Mouse (Mus musculus): Measurements from ENCODE around the gene Mbd6. TPM values are rescaled to one million over a fixed set of nuclear protein-coding genes. Genes with fewer than 3 reads are reported as not detected.

The Mbd6 gene
- 19.6 and 20.8 TPM in 2 replicates for polyA plus RNA-seq (2015; fragmentation: Nextera tagmentation; extraction: Ambion mirVana)

DNA sequence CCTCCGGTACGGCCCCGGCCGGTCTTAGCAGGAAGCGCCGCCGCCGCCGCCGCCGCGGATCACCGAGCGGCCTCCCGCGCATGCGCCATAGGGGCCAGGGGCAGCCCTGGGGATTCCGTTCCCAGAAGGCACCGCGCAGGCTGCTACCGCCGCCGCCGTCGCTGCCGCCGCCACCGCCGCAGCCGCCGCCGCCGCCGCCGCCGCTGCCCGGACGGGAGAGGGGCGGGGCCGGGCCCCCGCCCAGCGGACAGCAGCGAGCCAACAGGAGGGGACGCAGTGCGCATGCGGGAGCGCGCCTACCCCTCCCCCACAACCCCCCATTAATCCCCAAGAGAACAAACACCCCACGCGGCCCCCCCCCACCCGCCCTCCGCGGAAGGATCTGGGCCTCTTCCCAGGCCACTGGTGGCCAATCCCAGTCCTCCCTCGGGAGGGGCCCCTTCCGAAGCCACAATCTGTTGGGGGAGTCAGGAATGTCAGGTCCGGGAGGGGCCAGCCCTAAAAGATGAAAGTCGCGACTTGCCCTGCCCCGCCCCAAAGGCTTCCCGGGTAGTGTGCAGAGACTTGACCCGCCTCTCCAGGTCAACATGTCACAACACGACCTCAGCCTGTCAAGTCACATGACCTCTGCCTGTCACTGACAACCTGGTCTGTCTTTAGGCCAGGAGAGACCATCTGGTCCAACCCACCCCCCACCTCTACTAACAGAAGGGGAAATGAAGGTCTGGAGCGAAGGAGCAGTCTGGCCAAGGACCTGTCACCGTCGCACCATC lies at the start of gene Mbd6:
Mbd6 (minus strand) TSS at position 219 of the 773 bp plus-strand sequence.
- Histone ChIP-seq H3K4me1 (peaks cover 68% of the 10 kb centered on the region), H3K36me3 (peaks cover 47% of the 10 kb centered on the region)
- 1% methylated on average over 29 of the region's 65 CpGs for WGBS

GRCm38 (mm10) chr10:127337536-127338099 lies 48.8 kb upstream of the Mbd6 start:
- Histone ChIP-seq H3K4me3 (replicated peaks) (no peak overlapping the region), H3K36me3 (peaks cover 41% of the 10 kb centered on the region), H3K27me3 (no peaks in the 10 kb centered on the region; the same call in 1 of the 2 replicates), H3K9ac (no peak overlapping the region), H3K27ac (replicated peaks) (no peak overlapping the region; the same call in 1 of the 2 replicates), H3K4me1 (peaks cover 31% of the 10 kb centered on the region), H3K9me3 (replicated peaks) (no peaks in the 10 kb centered on the region), H3K4me2 (replicated peaks) (no peak overlapping the region)
- 74% methylated on average over 6 of the region's 6 CpGs for WGBS
- no peak for ATAC-seq (ENCODE audit: insufficient number of reproducible peaks, low FRiP score, low TSS enrichment, low read depth)

More for the DNA sequence above, at the start of gene Mbd6:
- Histone ChIP-seq H3K9me3 (replicated peaks) (no peaks in the 10 kb centered on the region), H3K4me3 (replicated peaks) (peak within 1 kb of the TSS; percentile 71), H3K27me3 (no peaks in the 10 kb centered on the region), H3K4me2 (replicated peaks) (peak within 1 kb of the TSS; percentile 84), H3K27ac (replicated peaks) (peak within 1 kb of the TSS; percentile 100), H3K9ac (peak within 1 kb of the TSS; percentile 65)
- peak; percentile 18 for ATAC-seq (ENCODE audit: insufficient number of reproducible peaks, low FRiP score, low TSS enrichment, low read depth)

DNA sequence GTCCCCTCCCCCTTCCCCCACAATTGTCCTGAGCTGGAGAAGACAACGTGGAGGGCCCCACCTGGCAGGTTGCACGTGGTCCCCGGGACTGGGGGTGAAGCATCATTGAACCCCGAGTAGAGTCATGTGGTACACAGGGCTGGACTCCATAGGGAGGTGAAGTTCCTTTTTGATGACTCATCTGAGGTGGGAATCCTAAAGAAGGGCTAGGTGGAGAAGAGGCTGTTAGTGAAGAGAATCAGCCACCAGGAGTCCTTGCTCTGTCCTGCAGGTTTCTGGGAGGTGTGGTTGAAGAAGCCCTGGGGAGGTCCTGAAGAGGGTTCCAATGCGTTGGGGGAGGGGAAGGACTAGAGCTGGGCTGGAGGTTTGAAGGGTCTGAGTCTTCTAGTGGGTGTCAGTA lies 48.1 kb upstream of the Mbd6 start:
- Histone ChIP-seq H3K9ac (no peak overlapping the region), H3K4me1 (peaks cover 28% of the 10 kb centered on the region), H3K4me3 (replicated peaks) (no peak overlapping the region), H3K27me3 (no peaks in the 10 kb centered on the region; the same call in 1 of the 2 replicates), H3K36me3 (peaks cover 48% of the 10 kb centered on the region), H3K9me3 (replicated peaks) (no peaks in the 10 kb centered on the region), H3K27ac (replicated peaks) (no peak overlapping the region), H3K4me2 (replicated peaks) (no peak overlapping the region)
- WGBS: 56% methylated on average over 5 of the region's 5 CpGs
- ATAC-seq (ENCODE audit: insufficient number of reproducible peaks, low FRiP score, low TSS enrichment, low read depth): no peak

DNA sequence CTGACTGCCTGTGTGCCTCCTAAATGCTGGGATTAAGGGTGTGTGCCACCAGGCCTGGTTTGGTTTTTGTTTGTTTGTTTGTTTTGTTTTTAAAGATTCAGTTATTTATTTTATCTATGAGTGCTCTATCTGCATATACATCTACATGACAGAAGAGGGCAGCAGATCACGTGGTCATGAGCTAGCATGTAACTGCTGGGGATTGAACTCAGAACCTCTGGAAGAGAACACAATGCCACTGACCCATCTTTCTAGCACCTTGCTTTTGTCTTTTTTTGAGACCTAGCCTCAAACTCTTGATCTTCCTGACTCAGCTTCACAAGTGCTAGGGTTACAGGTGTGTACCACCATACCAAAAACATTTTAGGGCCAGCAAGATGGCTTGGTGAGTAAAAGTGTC lies 46.5 kb upstream of the Mbd6 start:
- 67% methylated on average over 1 of the region's 1 CpGs for WGBS
- H3K36me3 ChIP-seq: peaks cover 64% of the 10 kb centered on the region
- ATAC-seq (ENCODE audit: insufficient number of reproducible peaks, low FRiP score, low TSS enrichment, low read depth): no peak
- H3K4me3 ChIP-seq (replicated peaks): no peak overlapping the region
- H3K9me3 ChIP-seq (replicated peaks): no peaks in the 10 kb centered on the region
- H3K9ac ChIP-seq: no peak overlapping the region
- peaks cover under 1% of the 10 kb centered on the region; the same call in 1 of the 2 replicates for H3K27me3 ChIP-seq
- H3K27ac ChIP-seq (replicated peaks): no peak overlapping the region
- H3K4me2 ChIP-seq (replicated peaks): no peak overlapping the region
- H3K4me1 ChIP-seq: peaks cover 17% of the 10 kb centered on the region

DNA sequence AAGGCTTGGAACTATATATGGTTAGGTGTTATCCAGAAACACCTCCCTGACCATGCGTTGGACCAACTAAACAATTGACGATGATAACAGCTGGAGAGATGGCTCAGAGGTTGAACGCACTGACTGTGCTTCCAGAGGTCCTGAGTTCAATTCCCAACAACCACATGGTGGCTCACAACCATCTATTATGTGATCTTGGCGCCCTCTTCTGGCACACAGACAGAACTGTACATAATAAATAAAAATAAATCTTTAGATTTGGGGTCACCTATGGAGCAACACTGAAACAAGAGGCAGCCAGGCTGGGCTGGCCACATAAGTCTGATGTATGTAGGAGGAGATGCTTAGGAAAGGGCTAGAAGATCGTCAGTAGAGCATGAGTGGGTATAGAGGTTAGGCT lies 44.3 kb upstream of the Mbd6 start:
- H3K27me3 ChIP-seq: peaks cover 18% of the 10 kb centered on the region
- no peak overlapping the region for H3K9ac ChIP-seq
- H3K27ac ChIP-seq (replicated peaks): no peak overlapping the region
- WGBS: 59% methylated on average over 5 of the region's 5 CpGs
- no peak overlapping the region for H3K4me2 ChIP-seq (replicated peaks)
- 0 out of 2 replicates have a peak, but pooled peaks cover 2% of the 10 kb centered on the region for H3K4me1 ChIP-seq
- ATAC-seq (ENCODE audit: insufficient number of reproducible peaks, low FRiP score, low TSS enrichment, low read depth): no peak
- H3K36me3 ChIP-seq: peaks cover 67% of the 10 kb centered on the region
- H3K9me3 ChIP-seq (replicated peaks): no peaks in the 10 kb centered on the region
- H3K4me3 ChIP-seq (replicated peaks): no peak overlapping the region

- no peak for ATAC-seq (ENCODE audit: insufficient number of reproducible peaks, low FRiP score, low TSS enrichment, low read depth)
- no peak overlapping the region for H3K4me2 ChIP-seq (replicated peaks)
- no peaks in the 10 kb centered on the region for H3K4me1 ChIP-seq
- no peak overlapping the region for H3K4me3 ChIP-seq (replicated peaks)
- H3K9ac ChIP-seq: no peak overlapping the region
- peaks cover 26% of the 10 kb centered on the region for H3K27me3 ChIP-seq
- H3K27ac ChIP-seq (replicated peaks): no peak overlapping the region
- WGBS: 40% methylated on average over 31 of the region's 31 CpGs
- H3K36me3 ChIP-seq: peaks cover 67% of the 10 kb centered on the region
- H3K9me3 ChIP-seq (replicated peaks): no peaks in the 10 kb centered on the region
Measured at GRCm38 (mm10) chr10:127332211-127332874, 43.5 kb upstream of the Mbd6 start.

DNA sequence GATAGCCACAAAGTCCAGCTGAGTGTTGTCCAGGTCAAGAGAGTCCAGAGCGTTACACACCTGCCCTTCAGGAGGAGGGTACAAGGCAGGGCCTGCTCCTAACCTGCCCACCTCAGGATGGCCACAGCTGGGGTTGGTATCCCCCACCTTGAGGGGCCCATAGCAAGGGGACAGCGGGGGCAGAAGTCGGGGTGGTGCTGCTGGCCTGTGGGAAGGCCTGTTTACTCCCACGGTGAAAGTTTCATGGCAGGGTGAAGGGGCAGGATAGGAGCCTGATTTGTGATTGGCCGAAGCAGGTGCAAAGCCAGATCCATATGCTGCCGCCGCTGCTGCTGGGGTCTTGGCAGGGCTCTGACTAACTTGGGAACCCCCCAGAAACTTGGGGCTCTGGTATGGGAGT lies 41.4 kb upstream of the Mbd6 start:
- no peaks in the 10 kb centered on the region for H3K9me3 ChIP-seq (replicated peaks)
- ATAC-seq (ENCODE audit: insufficient number of reproducible peaks, low FRiP score, low TSS enrichment, low read depth): no peak
- no peak overlapping the region for H3K4me2 ChIP-seq (replicated peaks)
- no peak overlapping the region for H3K4me3 ChIP-seq (replicated peaks)
- H3K27me3 ChIP-seq: peaks cover 44% of the 10 kb centered on the region
- H3K9ac ChIP-seq: no peak overlapping the region
- WGBS: 73% methylated on average over 7 of the region's 7 CpGs
- H3K27ac ChIP-seq (replicated peaks): no peak overlapping the region
- peaks cover 48% of the 10 kb centered on the region for H3K36me3 ChIP-seq
- peaks cover 15% of the 10 kb centered on the region for H3K4me1 ChIP-seq

- Histone ChIP-seq H3K9me3 (replicated peaks) (no peaks in the 10 kb centered on the region), H3K27ac (replicated peaks) (no peak overlapping the region), H3K27me3 (peaks cover 50% of the 10 kb centered on the region), H3K4me2 (replicated peaks) (no peak overlapping the region), H3K4me3 (replicated peaks) (no peak overlapping the region), H3K36me3 (peaks cover 26% of the 10 kb centered on the region), H3K4me1 (peaks cover 15% of the 10 kb centered on the region), H3K9ac (no peak overlapping the region)
- no peak for ATAC-seq (ENCODE audit: insufficient number of reproducible peaks, low FRiP score, low TSS enrichment, low read depth)
- 48% methylated on average over 18 of the region's 18 CpGs for WGBS
Measured at GRCm38 (mm10) chr10:127327461-127328145, 38.8 kb upstream of the Mbd6 start.

DNA sequence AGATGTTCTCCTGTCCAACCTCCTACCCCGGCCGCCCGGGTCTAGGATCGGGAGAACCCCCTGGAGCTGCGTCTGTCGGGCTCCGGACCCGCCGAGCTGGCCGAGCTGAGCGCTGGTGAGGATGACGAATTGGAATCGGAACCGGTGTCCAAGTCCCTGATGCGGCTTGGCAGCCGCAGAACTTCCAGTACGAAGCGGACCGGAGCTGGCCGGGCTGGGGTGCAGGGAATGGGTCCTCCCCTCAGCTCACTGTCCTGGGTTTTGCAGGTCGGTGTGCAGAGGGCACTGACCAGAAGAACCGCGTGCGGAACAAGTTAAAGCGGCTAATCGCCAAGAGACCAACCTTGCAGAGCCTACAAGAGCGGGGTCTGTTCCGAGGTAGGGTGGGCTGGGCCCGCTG lies 38.0 kb upstream of the Mbd6 start:
- H3K4me2 ChIP-seq (replicated peaks): peak overlapping the region; percentile 77
- H3K27me3 ChIP-seq: peaks cover 50% of the 10 kb centered on the region
- no peak for ATAC-seq (ENCODE audit: insufficient number of reproducible peaks, low FRiP score, low TSS enrichment, low read depth)
- peak overlapping the region; percentile 10; the same call in 1 of the 2 replicates for H3K9ac ChIP-seq
- H3K27ac ChIP-seq (replicated peaks): no peak overlapping the region
- H3K9me3 ChIP-seq (replicated peaks): no peaks in the 10 kb centered on the region
- 4% methylated on average over 29 of the region's 29 CpGs for WGBS
- H3K4me3 ChIP-seq (replicated peaks): peak overlapping the region; percentile 43
- peaks cover 18% of the 10 kb centered on the region for H3K36me3 ChIP-seq
- peaks cover 15% of the 10 kb centered on the region for H3K4me1 ChIP-seq

- no peak for ATAC-seq (ENCODE audit: insufficient number of reproducible peaks, low FRiP score, low TSS enrichment, low read depth)
- H3K36me3 ChIP-seq: peaks cover 12% of the 10 kb centered on the region
- WGBS: 2% methylated on average over 53 of the region's 54 CpGs
Measured at GRCm38 (mm10) chr10:127326017-127326801, 37.4 kb upstream of the Mbd6 start.

More at GRCm38 (mm10) chr10:127326017-127326801, 37.4 kb upstream of the Mbd6 start:
- H3K27me3 ChIP-seq: peaks cover 50% of the 10 kb centered on the region
- H3K4me2 ChIP-seq (replicated peaks): peak overlapping the region; percentile 77
- peaks cover 15% of the 10 kb centered on the region for H3K4me1 ChIP-seq
- H3K9ac ChIP-seq: peak overlapping the region; percentile 10; the same call in 1 of the 2 replicates
- no peak overlapping the region for H3K27ac ChIP-seq (replicated peaks)
- H3K9me3 ChIP-seq (replicated peaks): no peaks in the 10 kb centered on the region
- peak overlapping the region; percentile 43 for H3K4me3 ChIP-seq (replicated peaks)
